Mouse (Mus musculus): Measurements from ENCODE around the gene Tecpr2. TPM values are rescaled to one million over a fixed set of nuclear protein-coding genes. Genes with fewer than 3 reads are reported as not detected.

Gene Tecpr2
- polyA plus RNA-seq, 1 experiment from 2014 or later, result 3.8 TPM

DNA sequence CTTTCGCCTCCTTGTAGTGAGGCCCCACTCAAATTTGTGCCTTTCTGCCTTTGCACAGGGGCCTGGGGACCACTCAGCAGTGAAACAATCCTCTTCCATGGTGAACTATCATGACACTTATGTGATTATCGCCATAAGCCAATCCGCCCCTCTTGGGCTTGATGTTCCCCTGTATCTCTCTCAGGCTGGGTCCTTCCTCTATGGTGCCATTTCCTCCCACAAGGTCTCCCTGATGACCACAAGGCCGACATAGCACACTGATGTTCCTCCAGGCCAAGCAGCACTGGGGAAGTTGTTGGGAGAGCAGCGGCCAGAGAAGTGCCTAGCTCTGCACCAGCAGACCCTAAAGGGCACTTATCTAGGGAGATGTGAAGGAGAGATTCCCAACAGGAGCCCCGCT lies 85.7 kb downstream of the Tecpr2 start:
- Histone ChIP-seq H3K27ac (no peak overlapping the region), H3K36me3 (peaks cover 56% of the 10 kb centered on the region), H3K4me2 (no peak overlapping the region), H3K4me3 (no peak overlapping the region), H3K27me3 (no peaks in the 10 kb centered on the region), H3K9me3 (no peaks in the 10 kb centered on the region), H3K4me1 (peaks cover 13% of the 10 kb centered on the region), H3K9ac (no peak overlapping the region)
- ATAC-seq (ENCODE audit: insufficient number of reproducible peaks, low FRiP score, low TSS enrichment, low read depth), result no peak
- WGBS, result 91% methylated on average over 6 of the region's 6 CpGs

DNA sequence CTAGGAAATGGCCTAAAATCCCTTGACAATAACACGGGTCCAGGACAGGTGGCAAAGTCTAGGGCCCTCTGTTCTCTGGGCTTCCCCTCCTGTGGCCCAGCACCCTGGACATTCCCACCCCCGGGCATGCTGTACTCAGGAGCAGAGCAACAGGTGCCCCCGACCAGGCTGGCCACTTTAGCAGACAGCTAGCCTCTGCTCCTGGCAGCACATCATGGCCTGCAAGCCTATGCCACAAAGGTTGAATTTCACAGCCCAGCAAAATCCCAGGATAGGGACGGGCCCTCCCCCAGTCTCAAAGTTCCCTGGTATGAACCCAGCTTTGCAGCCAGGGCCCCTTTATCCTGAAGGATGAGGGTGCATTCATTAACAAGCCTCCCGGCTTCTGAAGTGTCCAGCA lies 86.3 kb downstream of the Tecpr2 start:
- H3K27me3 ChIP-seq, result no peaks in the 10 kb centered on the region
- H3K4me2 ChIP-seq, result no peak overlapping the region
- H3K4me3 ChIP-seq, result no peak overlapping the region
- H3K9me3 ChIP-seq, result no peaks in the 10 kb centered on the region
- H3K27ac ChIP-seq, result no peak overlapping the region
- ATAC-seq (ENCODE audit: insufficient number of reproducible peaks, low FRiP score, low TSS enrichment, low read depth), result no peak
- peaks cover 13% of the 10 kb centered on the region for H3K4me1 ChIP-seq
- peaks cover 50% of the 10 kb centered on the region for H3K36me3 ChIP-seq
- 83% methylated on average over 5 of the region's 5 CpGs for WGBS
- no peak overlapping the region for H3K9ac ChIP-seq

DNA sequence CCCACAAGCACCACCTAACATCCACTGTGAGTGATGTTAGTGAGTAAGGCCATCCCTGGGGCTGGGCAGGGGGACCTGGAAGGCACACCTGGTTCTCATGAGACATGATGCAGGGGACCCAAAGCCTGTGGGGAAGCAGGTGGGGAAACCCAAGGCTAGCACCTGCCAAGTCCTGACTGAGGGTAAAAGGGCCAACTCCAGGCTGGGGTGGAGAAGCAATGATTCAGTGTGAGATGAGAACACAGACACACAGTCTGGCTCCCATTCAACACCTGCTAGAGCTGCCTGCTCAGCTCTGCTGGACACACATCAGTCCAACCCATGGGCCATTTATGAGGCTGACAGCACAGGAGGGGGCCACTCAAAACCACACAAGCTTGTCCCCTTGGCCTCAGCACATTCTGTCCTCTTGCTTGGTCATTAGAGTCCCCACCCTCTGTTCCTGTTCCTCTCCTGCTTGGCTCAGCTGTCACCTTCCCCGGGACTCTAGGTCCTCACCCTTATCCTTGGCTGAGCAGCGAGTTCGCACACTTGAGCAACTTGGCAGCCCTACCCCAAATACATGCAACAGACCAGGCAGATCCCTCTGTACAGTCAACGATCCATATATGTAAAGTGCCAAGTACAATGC lies 86.9 kb downstream of the Tecpr2 start:
- Histone ChIP-seq H3K4me3 (no peak overlapping the region), H3K9ac (no peak overlapping the region), H3K27me3 (no peaks in the 10 kb centered on the region), H3K27ac (no peak overlapping the region), H3K36me3 (peaks cover 44% of the 10 kb centered on the region), H3K9me3 (no peaks in the 10 kb centered on the region), H3K4me2 (no peak overlapping the region), H3K4me1 (peaks cover 13% of the 10 kb centered on the region)
- 86% methylated on average over 4 of the region's 4 CpGs for WGBS
- no peak for ATAC-seq (ENCODE audit: insufficient number of reproducible peaks, low FRiP score, low TSS enrichment, low read depth)

DNA sequence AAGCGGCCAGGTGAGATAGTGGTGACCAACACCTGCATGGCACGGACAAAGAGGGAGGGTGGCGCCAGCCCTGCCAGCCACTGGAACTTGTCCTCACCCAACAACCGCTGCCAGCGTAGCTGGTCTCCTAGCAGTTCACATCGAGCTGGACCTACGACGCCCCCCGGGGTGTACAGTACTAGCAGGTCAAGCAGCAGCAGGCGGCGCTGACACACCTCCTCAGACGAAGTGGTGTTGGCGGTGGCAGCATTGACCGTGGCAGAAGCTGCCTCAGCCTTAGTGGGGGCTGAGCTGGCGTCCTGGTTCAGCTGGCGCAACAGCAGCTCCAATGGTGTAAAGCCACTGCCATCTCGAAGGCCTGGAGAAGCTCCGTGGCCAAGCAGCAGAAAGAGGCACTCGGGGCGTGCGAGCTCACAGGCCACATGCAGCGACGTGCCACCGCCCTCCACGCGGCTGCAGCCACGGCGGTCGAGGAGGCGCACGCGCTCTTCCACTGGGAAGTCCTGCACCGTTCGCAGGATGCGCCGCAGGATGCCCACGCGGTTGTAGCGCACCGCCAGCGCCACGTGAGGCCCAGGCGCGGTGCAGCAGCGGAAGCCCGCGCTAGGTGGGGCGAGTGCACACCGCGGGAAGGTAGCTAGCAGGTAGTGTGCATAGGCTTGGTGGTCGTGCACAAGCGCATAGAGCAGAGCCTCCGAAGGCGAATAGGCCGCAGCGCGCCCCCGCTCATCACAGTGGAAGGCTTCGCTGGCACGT lies 87.7 kb downstream of the Tecpr2 start:
- no peak for ATAC-seq (ENCODE audit: insufficient number of reproducible peaks, low FRiP score, low TSS enrichment, low read depth)
- WGBS, result 93% methylated on average over 60 of the region's 60 CpGs
- Histone ChIP-seq H3K9me3 (no peaks in the 10 kb centered on the region), H3K27me3 (no peaks in the 10 kb centered on the region), H3K4me1 (peaks cover 13% of the 10 kb centered on the region), H3K4me3 (no peak overlapping the region), H3K36me3 (peaks cover 42% of the 10 kb centered on the region), H3K27ac (no peak overlapping the region), H3K9ac (no peak overlapping the region), H3K4me2 (no peak overlapping the region)

DNA sequence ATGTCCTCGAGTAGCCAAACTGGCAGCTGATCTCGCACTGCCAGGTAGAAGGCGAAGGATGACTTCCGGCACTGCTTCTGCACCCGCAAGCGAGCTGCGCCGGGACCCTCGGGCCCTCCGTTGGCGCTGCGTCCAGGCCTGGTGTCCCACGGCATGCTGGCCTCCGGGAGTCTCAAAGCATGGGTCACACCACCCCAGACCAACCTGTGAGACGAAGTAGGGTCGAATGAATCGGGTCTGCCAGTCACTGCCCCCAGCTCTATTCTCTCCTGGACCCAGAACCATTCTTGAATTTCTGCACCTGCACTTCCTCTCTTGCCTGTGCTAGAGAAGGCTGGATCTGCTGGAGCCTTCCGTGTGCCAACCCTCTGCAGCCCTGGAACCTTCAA lies 88.3 kb downstream of the Tecpr2 start:
- H3K4me3 ChIP-seq, result 0 out of 2 replicates have a peak overlapping the region, but pooled peaks have one; percentile 79
- H3K4me1 ChIP-seq, result peaks cover 13% of the 10 kb centered on the region
- H3K4me2 ChIP-seq, result no peak overlapping the region
- H3K27me3 ChIP-seq, result no peaks in the 10 kb centered on the region
- H3K27ac ChIP-seq, result no peak overlapping the region
- ATAC-seq (ENCODE audit: insufficient number of reproducible peaks, low FRiP score, low TSS enrichment, low read depth), result no peak
- no peaks in the 10 kb centered on the region for H3K9me3 ChIP-seq
- peaks cover 40% of the 10 kb centered on the region for H3K36me3 ChIP-seq
- H3K9ac ChIP-seq, result no peak overlapping the region
- 96% methylated on average over 18 of the region's 18 CpGs for WGBS

DNA sequence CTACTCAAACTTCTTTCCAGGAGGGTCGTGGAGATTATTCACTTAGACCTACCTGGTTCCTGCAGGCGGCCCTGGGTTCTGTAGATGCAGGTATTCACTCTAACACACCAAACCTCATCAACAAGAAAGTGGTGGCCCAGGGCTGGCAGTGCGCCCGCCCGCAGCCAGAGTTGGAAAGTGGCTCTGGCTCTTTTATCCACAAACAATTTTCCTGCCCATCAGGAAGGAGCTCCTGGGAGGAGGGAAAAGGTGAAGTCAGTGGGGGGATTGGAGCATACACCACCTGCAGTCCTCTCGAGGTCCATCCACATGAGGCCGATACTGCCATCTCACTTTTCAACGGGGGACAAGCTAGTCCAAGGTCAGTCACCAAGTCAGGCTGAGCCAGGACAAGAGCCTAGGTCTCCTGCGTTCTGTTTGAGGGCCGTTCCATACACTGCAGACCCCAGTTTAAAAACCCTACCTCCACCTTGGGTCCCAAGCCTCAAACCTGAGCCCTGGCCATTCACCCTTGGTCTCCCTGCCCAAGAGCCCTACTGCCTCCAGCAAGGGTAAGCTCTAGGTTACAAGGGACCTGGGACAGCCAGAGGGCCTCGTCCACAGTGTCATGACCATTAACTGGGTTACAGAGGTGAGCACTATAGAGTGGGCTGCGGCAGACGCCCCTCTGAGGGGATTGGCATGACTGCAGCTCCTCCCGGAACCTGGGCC lies 89.0 kb downstream of the Tecpr2 start:
- WGBS, result 43% methylated on average over 14 of the region's 14 CpGs
- H3K9me3 ChIP-seq, result no peaks in the 10 kb centered on the region
- H3K9ac ChIP-seq, result peak overlapping the region; percentile 78
- peak overlapping the region; percentile 73; the same call in 1 of the 2 replicates for H3K27ac ChIP-seq
- H3K27me3 ChIP-seq, result no peaks in the 10 kb centered on the region
- ATAC-seq (ENCODE audit: insufficient number of reproducible peaks, low FRiP score, low TSS enrichment, low read depth), result no peak
- peak overlapping the region; percentile 79 for H3K4me3 ChIP-seq
- H3K4me2 ChIP-seq, result peak overlapping the region; percentile 84
- peaks cover 36% of the 10 kb centered on the region for H3K36me3 ChIP-seq
- H3K4me1 ChIP-seq, result peaks cover 13% of the 10 kb centered on the region

DNA sequence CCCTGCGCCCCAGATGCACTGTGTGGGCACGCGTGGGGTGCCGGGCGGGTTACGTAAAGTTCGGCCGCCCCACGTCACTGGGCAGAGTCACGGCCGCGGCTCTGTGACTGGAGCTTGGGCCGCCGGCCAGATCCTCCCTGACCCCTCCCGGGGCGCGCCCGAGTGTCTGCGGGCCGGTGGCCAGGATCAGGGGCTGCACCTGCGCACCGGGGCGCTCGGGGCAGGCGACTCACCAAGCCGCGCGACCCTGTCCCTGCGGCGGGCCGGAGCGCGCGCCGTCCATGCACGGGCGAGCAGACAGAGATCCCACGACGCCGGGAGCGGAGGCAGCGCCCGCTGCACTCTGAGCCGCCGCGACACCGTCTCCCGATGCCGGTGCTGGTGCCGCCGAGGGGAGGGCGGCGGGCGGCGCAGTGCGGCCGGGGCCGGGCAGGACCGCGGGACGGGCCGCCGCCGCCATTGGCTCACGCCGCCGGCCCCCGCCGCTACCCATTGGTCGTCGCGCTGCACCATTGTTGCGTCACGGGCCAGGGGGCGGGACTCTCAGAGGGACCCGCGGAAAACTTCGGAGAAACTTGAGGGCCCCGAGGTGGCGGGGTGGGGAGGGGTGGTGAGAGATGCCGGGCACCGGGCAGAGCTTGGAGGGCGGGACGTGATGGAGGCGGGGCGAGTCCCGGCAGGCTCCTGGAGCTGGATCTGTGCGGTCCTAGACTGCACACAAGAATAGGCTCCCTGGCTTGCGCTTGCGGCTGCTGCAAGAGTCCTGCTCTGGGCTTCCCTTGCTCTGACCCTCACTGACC lies 89.7 kb downstream of the Tecpr2 start, which contains the start of gene Ankrd9:
TSS of gene Ankrd9 (minus strand) at position 434 of the 800 bp plus-strand sequence.
- WGBS, result under 1% methylated on average over 66 of the region's 90 CpGs
- peak within 1 kb of the TSS; percentile 79 for H3K4me3 ChIP-seq
- peak within 1 kb of the TSS; percentile 84 for H3K4me2 ChIP-seq
- H3K4me1 ChIP-seq, result peaks cover 13% of the 10 kb centered on the region
- peak within 1 kb of the TSS; percentile 73 for H3K27ac ChIP-seq
- H3K9me3 ChIP-seq, result no peaks in the 10 kb centered on the region
- H3K27me3 ChIP-seq, result no peaks in the 10 kb centered on the region
- peak; percentile 94 for ATAC-seq (ENCODE audit: insufficient number of reproducible peaks, low FRiP score, low TSS enrichment, low read depth)
- H3K9ac ChIP-seq, result peak within 1 kb of the TSS; percentile 78
- H3K36me3 ChIP-seq, result peaks cover 32% of the 10 kb centered on the region

DNA sequence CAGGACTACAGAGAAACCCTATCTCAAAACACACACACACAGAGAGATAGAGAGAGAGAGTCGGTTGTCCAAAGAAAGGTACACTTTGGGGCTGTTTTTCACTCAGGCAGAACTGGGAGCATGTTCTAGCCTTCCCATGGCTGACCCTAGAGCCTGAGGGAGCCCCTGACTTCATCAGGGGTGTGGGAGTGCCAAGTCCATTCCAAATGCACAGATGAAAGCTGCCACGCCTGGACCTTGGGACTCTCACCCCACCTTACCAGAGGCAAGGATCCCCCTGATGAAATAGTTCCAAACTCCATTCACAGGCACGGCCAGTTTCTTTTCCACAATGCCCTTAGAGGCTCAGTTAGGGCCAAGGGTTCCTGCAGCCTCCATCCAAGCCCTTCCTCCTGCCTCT lies 90.7 kb downstream of the Tecpr2 start:
- H3K9me3 ChIP-seq, result no peaks in the 10 kb centered on the region
- 0 out of 2 replicates have a peak overlapping the region, but pooled peaks have one; percentile 79 for H3K4me3 ChIP-seq
- H3K27me3 ChIP-seq, result no peaks in the 10 kb centered on the region
- no peak overlapping the region for H3K4me2 ChIP-seq
- no peak overlapping the region for H3K27ac ChIP-seq
- no peak for ATAC-seq (ENCODE audit: insufficient number of reproducible peaks, low FRiP score, low TSS enrichment, low read depth)
- peaks cover 13% of the 10 kb centered on the region for H3K4me1 ChIP-seq
- no peak overlapping the region for H3K9ac ChIP-seq
- WGBS, result 92% methylated on average over 3 of the region's 3 CpGs
- H3K36me3 ChIP-seq, result peaks cover 25% of the 10 kb centered on the region

DNA sequence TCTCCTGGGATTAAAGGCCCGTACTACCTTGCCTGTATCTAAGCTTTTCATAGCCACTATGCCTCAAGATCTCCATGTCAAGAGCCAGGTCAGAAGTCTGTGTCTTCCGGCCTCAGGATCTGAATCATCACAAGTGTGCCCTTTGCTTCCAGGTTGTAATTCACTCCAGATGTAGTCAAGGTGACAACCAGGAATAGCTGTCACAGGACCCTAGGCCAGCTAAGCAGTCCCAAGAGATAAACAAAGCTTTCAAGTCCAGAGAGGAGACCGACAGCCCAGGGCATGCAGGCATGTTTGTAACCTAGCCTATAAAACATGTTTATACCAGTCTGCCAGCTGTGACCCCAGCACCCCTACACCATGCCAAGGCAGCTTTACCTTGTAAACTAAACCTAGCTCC lies 92.7 kb downstream of the Tecpr2 start:
- peaks cover 13% of the 10 kb centered on the region for H3K4me1 ChIP-seq
- H3K9ac ChIP-seq, result no peak overlapping the region
- H3K27me3 ChIP-seq, result no peaks in the 10 kb centered on the region
- peaks cover 7% of the 10 kb centered on the region for H3K36me3 ChIP-seq
- ATAC-seq (ENCODE audit: insufficient number of reproducible peaks, low FRiP score, low TSS enrichment, low read depth), result no peak
- no peak overlapping the region for H3K4me2 ChIP-seq
- H3K27ac ChIP-seq, result no peak overlapping the region
- H3K9me3 ChIP-seq, result no peaks in the 10 kb centered on the region
- no peak overlapping the region for H3K4me3 ChIP-seq
- 58% methylated on average over 3 of the region's 3 CpGs for WGBS

DNA sequence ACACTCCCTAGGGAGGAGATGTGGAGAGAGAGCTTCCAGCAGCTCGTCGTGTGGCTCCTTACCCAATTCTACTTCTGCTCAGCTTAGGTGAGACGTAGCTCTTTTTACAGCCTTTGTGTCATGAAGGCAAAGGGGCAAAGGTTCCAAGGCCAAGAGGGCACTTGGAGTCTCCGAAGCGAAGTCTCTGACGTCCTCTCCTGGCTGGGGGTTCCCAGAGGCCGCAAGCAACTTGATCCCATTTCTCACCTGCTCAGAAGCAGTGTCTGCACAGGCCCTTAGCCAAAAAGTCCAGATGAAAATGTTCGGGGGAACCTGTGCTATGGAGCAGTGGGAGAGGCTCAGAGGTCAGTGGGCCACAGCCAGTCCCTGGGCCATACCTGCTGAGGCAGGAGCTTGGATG lies 94.0 kb downstream of the Tecpr2 start:
- no peak overlapping the region for H3K4me2 ChIP-seq
- H3K27ac ChIP-seq, result no peak overlapping the region
- H3K4me3 ChIP-seq, result no peak overlapping the region
- peaks cover 6% of the 10 kb centered on the region for H3K4me1 ChIP-seq
- H3K9ac ChIP-seq, result no peak overlapping the region
- H3K9me3 ChIP-seq, result no peaks in the 10 kb centered on the region
- no peak for ATAC-seq (ENCODE audit: insufficient number of reproducible peaks, low FRiP score, low TSS enrichment, low read depth)
- no peaks in the 10 kb centered on the region for H3K27me3 ChIP-seq
- no peaks in the 10 kb centered on the region for H3K36me3 ChIP-seq
- 65% methylated on average over 8 of the region's 8 CpGs for WGBS

DNA sequence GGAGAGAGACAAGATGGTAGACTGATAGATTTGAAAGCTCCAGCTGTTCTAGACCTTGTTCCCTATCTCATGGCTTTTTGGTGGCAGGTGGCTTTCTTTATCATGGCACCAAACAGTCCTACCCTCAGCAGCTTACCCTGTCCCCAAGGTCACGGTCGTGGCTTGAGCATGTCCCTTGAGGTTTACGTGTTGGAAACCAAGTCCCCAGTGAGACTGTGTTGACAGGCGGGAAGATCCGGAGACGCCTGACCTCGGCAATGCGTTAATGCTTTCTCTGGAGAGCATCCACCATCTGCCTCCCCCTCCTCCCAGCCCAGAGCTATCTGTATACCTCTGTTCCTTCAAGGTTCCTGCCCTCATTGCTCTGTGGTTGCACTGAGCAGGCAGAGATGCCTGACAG lies 94.7 kb downstream of the Tecpr2 start:
- no peaks in the 10 kb centered on the region for H3K27me3 ChIP-seq
- H3K4me3 ChIP-seq, result no peak overlapping the region
- no peaks in the 10 kb centered on the region for H3K9me3 ChIP-seq
- no peak overlapping the region for H3K9ac ChIP-seq
- H3K4me2 ChIP-seq, result no peak overlapping the region
- 84% methylated on average over 8 of the region's 8 CpGs for WGBS
- no peak overlapping the region for H3K27ac ChIP-seq
- no peak for ATAC-seq (ENCODE audit: insufficient number of reproducible peaks, low FRiP score, low TSS enrichment, low read depth)
- H3K4me1 ChIP-seq, result peaks cover 3% of the 10 kb centered on the region; the same call in 1 of the 2 replicates
- no peaks in the 10 kb centered on the region for H3K36me3 ChIP-seq

All from limb, embryonic 15.5 days (tissue).